Mouse (Mus musculus) heart, embryonic 14.5 days (tissue): ENCODE results near the gene Dennd4a. TPM values are rescaled to one million over a fixed set of nuclear protein-coding genes. Genes with fewer than 3 reads are reported as not detected.

Experiments used
- ATAC-seq: fragments of 200-750 bp; cut with Nextera tagmentation; 2 replicates; pipeline ENCODE4 v1.8.0; 2017; ENCODE audit warnings: low read depth, moderate TSS enrichment; ENCODE audit not compliant: insufficient number of reproducible peaks, insufficient read depth, low FRiP score
- H3K27ac ChIP-seq, 2 experiments: fragments of 200-500 bp in 1 of 2; fragments of 300-500 bp in 1 of 2; sonication (generic) in 1 of 2; replicated peaks in 1 of 2; 2 replicates each; pipeline ENCODE4 v1.5.1; 2012 to 2014; ENCODE audit warnings: low read depth in 2 of 2, low read length in 2 of 2, control low read depth in 1 of 2, mild to moderate bottlenecking in 1 of 2, mixed read lengths in 1 of 2; ENCODE audit not compliant: control insufficient read depth in 1 of 2, insufficient read depth in 1 of 2
- H3K27me3 ChIP-seq: fragments of 300-500 bp; sonication (generic); 2 replicates; pipeline ENCODE4 v1.6.1; 2014; ENCODE audit warnings: mild to moderate bottlenecking, low read length, control low read depth; ENCODE audit not compliant: control insufficient read depth, insufficient read depth
- H3K36me3 ChIP-seq: fragments of 300-500 bp; sonication (generic); 2 replicates; pipeline ENCODE4 v1.6.1; 2014; ENCODE audit warnings: mild to moderate bottlenecking, control low read depth, low read length, mixed read lengths; ENCODE audit not compliant: control insufficient read depth, insufficient read depth
- H3K4me1 ChIP-seq, 2 experiments: fragments of 200-500 bp in 1 of 2; fragments of 300-500 bp in 1 of 2; sonication (generic) in 1 of 2; 2 replicates each; pipeline ENCODE4 v1.6.1; 2012 to 2014; ENCODE audit warnings: low read length in 2 of 2, control low read depth in 1 of 2, mixed read lengths in 1 of 2; ENCODE audit not compliant: control insufficient read depth in 2 of 2, insufficient read depth in 2 of 2
- H3K4me2 ChIP-seq: fragments of 300-500 bp; sonication (generic); 2 replicates; pipeline ENCODE4 v1.6.1; 2014; ENCODE audit warnings: mild to moderate bottlenecking, low read length
- H3K4me3 ChIP-seq, 2 experiments: fragments of 200-500 bp in 1 of 2; fragments of 300-500 bp in 1 of 2; sonication (generic) in 1 of 2; 2 replicates each; pipeline ENCODE4 v1.5.1; 2012 to 2014; ENCODE audit warnings: low read length in 2 of 2, mild to moderate bottlenecking in 2 of 2, control low read depth in 1 of 2, low read depth in 1 of 2, moderate library complexity in 1 of 2; ENCODE audit not compliant: control insufficient read depth in 1 of 2, insufficient read depth in 1 of 2
- H3K9ac ChIP-seq: fragments of 300-500 bp; sonication (generic); 2 replicates; pipeline ENCODE4 v1.6.1; 2014; ENCODE audit warnings: mild to moderate bottlenecking, low read length
- H3K9me3 ChIP-seq: fragments of 300-500 bp; sonication (generic); 2 replicates; pipeline ENCODE4 v1.6.1; 2016; ENCODE audit warnings: low read length, control low read depth; ENCODE audit not compliant: control insufficient read depth
- WGBS: fragments of 180-500 bp; shearing (Covaris S2); extraction: QIAGEN DNeasy Blood & Tissue Kit; methylation state at CpG from one replicate; pipeline ENCODE4 v1.1.7; 2014; 5-methylcytosine and 5-hydroxymethylcytosine counted together
- polyA plus RNA-seq: library from polyadenylated mRNA; unstranded; fragments of >200 nt; fragmentation: Nextera tagmentation; extraction: Ambion mirVana; gene quantifications from 2 replicates; pipeline ENCODE4 v1.2.1, GENCODE M21; 2014

Dennd4a gene
- polyA plus RNA-seq, 1 experiment from 2014 or later: 6.0 TPM

DNA sequence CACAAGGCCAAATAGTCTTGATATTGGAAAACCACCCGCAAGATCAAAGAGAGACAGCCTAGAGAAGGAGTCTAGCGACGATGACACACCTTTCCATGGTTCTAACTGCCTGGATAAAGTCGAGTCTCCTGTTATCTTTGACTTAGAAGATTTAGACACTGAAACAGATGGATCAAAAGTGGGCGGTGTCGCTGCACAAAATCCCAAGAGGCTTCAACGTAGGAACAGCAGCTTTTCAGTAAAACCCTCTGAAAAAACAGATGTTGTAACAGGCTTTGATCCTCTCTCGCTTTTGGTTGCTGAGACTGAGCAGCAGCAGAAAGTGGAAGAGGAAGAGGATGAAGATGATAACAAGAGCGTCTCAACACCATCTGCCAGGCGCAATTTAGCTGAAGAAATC lies 85.5 kb downstream of the Dennd4a start:
- H3K36me3 ChIP-seq: peaks cover 28% of the 10 kb centered on the region
- H3K9me3 ChIP-seq: no peaks in the 10 kb centered on the region
- no peak overlapping the region for H3K9ac ChIP-seq
- H3K27me3 ChIP-seq: no peaks in the 10 kb centered on the region
- no peak overlapping the region for H3K4me2 ChIP-seq
- H3K4me1 ChIP-seq: no peaks in the 10 kb centered on the region
- no peak for ATAC-seq
- H3K4me3 ChIP-seq: no peak overlapping the region
- H3K27ac ChIP-seq: no peak overlapping the region
- 83% methylated on average over 10 of the region's 10 CpGs for WGBS

DNA sequence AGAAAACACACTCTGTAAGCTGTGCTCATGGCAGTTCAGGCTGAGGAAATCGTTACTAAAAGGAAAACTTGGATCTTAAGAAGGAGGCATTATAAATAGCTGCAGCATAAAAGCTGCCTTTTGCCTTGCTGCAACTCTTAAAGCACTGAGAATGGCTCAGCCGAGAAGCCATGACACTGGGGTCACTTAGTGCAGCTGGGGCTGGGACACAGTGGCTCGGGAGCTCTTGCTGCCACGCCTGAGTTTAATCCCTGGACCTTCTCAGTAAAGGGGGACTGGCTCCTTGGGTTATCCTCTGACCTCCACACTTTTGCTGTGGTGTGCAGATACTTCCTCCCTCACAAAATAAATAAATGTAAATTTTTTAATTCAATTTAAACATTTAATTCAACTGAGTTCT lies 91.7 kb downstream of the Dennd4a start:
- Histone ChIP-seq H3K27me3 (no peaks in the 10 kb centered on the region), H3K9ac (no peak overlapping the region), H3K36me3 (peaks cover 12% of the 10 kb centered on the region; the same call in 1 of the 2 replicates), H3K4me3 (no peak overlapping the region), H3K27ac (no peak overlapping the region), H3K4me1 (no peaks in the 10 kb centered on the region), H3K9me3 (no peaks in the 10 kb centered on the region), H3K4me2 (no peak overlapping the region)
- 30% methylated on average over 4 of the region's 4 CpGs for WGBS
- ATAC-seq: no peak

DNA sequence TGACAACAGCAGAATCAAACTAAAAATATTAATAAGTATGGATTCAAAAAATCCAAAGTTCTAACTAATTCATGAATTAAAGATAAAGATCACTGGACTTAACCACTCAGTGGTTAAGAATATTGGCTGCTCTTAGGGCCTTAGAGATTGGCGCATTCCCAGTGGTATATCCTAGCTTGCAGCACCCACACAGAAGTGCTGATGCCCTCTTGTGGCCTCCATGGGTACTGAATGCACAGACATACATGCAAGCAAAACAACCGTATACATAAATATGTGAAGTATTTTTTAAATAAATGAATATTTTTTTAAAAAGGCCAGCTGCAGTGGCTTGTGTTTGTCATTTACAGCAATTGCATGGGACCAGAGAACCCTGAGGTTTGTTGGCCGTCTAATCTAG lies 92.2 kb downstream of the Dennd4a start:
- H3K36me3 ChIP-seq: 0 out of 2 replicates have a peak, but pooled peaks cover 7% of the 10 kb centered on the region
- no peak for ATAC-seq
- H3K4me1 ChIP-seq: no peaks in the 10 kb centered on the region
- H3K9ac ChIP-seq: no peak overlapping the region
- no peaks in the 10 kb centered on the region for H3K27me3 ChIP-seq
- H3K27ac ChIP-seq: no peak overlapping the region
- H3K4me3 ChIP-seq: no peak overlapping the region
- no peak overlapping the region for H3K4me2 ChIP-seq
- 69% methylated on average over 3 of the region's 3 CpGs for whole genome bisulfite sequencing
- H3K9me3 ChIP-seq: no peaks in the 10 kb centered on the region

DNA sequence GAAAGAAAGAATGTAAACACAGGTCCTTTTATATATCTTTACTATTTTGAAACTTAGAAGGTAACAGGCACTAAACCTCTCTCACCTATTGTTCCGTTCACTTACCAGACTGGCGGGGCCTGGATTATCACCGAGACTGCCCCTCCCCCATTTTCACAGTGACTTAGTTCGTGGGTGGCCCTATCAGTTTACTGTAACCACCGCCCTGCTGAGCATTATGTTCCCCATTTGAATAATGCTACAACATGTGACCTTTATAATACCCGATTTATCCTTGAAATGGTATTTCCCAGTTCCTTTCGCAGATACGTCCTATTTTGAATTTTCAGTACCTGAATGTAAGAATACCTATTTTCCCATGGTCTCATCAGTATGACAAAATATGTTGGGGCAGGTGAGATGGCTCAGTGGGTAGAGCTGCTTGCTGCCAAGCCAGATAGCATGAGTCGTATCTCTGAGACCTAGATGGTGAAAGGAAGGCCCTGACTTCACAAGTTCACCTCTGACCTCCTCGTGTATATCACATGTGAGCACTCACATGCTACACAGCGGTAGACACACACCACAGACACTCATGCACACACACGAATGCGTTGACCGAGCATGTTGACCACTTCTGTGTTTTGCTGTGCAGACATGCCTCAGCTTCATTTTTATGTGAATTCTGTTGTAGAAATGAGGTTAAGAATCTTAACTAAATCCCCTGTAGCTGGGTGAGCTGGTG lies 93.9 kb downstream of the Dennd4a start:
- ATAC-seq: no peak
- 85% methylated on average over 14 of the region's 14 CpGs for WGBS
- Histone ChIP-seq H3K27me3 (no peaks in the 10 kb centered on the region), H3K36me3 (peaks cover 12% of the 10 kb centered on the region), H3K9me3 (no peaks in the 10 kb centered on the region), H3K9ac (no peak overlapping the region), H3K4me3 (no peak overlapping the region), H3K4me1 (no peaks in the 10 kb centered on the region), H3K27ac (no peak overlapping the region), H3K4me2 (no peak overlapping the region)

DNA sequence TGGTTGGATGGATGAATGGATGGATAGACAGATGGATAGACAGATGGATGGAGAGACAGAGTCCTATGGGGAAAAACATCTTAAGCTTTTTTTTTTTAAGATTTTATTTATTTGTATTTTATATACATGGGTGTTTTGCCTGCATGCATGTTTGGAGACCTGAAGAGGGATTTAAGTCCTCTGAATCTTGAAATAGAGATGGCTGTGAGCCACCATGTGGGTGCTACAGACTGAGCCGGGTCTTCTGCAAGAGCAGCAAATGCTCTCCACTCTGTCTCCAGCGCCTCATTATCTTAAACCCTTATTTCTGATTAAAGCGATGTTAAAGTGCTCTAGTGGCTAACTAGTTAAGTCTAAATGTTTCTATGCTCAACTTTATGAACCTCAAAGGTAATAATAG lies 96.3 kb downstream of the Dennd4a start:
- Histone ChIP-seq H3K9me3 (no peaks in the 10 kb centered on the region), H3K27me3 (no peaks in the 10 kb centered on the region), H3K4me1 (no peaks in the 10 kb centered on the region), H3K4me2 (no peak overlapping the region), H3K9ac (no peak overlapping the region), H3K27ac (no peak overlapping the region), H3K36me3 (peaks cover 20% of the 10 kb centered on the region), H3K4me3 (no peak overlapping the region)
- ATAC-seq: no peak
- WGBS: 72% methylated on average over 3 of the region's 3 CpGs

DNA sequence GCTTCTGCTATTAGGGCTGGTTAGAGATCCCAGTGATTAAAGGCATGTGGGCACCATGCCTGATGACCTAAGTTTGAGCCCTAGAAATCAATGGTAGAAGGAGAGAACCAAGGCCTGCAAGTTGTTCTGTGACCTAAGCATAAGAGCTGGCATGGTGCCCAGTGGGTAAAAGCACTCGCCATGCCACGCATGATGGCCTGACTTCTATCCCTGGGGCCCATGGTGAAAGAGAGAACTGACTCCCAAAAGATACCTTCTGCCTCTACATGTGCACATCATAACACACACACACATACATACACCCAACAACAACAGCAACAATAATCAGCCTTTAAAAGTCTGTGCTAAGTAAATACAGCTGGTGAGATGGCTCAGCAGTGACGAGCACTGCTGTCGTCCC lies 102.3 kb downstream of the Dennd4a start:
- Histone ChIP-seq H3K4me2 (no peak overlapping the region), H3K9me3 (0 out of 2 replicates have a peak, but pooled peaks cover 3% of the 10 kb centered on the region), H3K4me3 (no peak overlapping the region), H3K36me3 (peaks cover 25% of the 10 kb centered on the region), H3K27ac (no peak overlapping the region), H3K27me3 (no peaks in the 10 kb centered on the region), H3K9ac (no peak overlapping the region), H3K4me1 (no peaks in the 10 kb centered on the region)
- WGBS: 92% methylated on average over 4 of the region's 4 CpGs
- no peak for ATAC-seq

DNA sequence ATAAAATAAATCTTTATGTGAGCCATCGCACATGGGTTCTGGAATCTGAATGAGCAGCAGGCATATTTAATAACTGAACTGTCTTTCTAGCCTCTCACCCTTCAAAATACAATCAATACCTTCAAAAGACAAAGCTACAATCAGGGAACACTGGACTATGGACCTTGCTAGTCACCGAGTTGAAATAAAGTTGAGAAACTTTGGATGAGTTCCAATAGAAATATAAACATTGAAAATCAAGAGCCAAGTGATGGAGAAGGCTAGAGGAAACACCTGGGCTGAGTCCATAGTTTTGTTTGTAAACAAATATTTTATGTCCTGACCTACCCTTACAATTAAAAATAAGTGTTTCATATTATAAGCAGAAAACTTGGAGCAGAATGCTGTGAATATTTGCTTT lies 102.8 kb downstream of the Dennd4a start:
- H3K4me1 ChIP-seq: no peaks in the 10 kb centered on the region
- peaks cover 25% of the 10 kb centered on the region for H3K36me3 ChIP-seq
- H3K9ac ChIP-seq: no peak overlapping the region
- no peaks in the 10 kb centered on the region for H3K27me3 ChIP-seq
- WGBS: 75% methylated on average over 2 of the region's 2 CpGs
- H3K4me3 ChIP-seq: no peak overlapping the region
- H3K27ac ChIP-seq: no peak overlapping the region
- ATAC-seq: no peak
- H3K4me2 ChIP-seq: no peak overlapping the region
- 0 out of 2 replicates have a peak, but pooled peaks cover 3% of the 10 kb centered on the region for H3K9me3 ChIP-seq

DNA sequence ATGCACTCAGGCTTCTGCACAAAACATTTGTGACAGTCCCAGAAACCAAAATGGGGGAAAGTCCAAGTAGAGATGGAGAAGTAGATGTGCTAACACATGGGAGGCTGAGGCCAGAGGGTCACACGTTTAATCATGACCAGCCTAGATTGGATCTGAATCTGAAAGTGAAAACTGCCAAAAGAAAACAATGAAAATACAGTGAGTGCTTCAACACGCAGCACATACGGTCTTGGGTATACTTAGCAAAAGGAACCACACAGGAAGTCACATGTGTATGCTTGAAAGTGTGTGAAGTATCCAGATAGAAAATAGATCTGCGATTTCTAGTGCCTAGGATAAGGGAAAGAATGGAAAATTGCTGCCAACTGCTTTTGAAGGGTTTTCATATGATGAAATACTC lies 103.5 kb downstream of the Dennd4a start:
- H3K4me3 ChIP-seq: no peak overlapping the region
- ATAC-seq: no peak
- H3K4me1 ChIP-seq: no peaks in the 10 kb centered on the region
- 71% methylated on average over 4 of the region's 4 CpGs for WGBS
- H3K27me3 ChIP-seq: no peaks in the 10 kb centered on the region
- H3K36me3 ChIP-seq: peaks cover 24% of the 10 kb centered on the region
- H3K4me2 ChIP-seq: no peak overlapping the region
- no peak overlapping the region for H3K27ac ChIP-seq
- 0 out of 2 replicates have a peak, but pooled peaks cover 3% of the 10 kb centered on the region for H3K9me3 ChIP-seq
- H3K9ac ChIP-seq: no peak overlapping the region
